Mouse (Mus musculus) limb, embryonic 14.5 days (tissue): ENCODE data around the gene Ppp1r3c. TPM values are rescaled to one million over a fixed set of nuclear protein-coding genes. Genes with fewer than 3 reads are reported as not detected.
"Not testable (repeated sequence)": the region's sequence is repeated elsewhere in the genome, so short reads cannot be mapped to it uniquely, and the experiment has no call there.

ENCODE experiments used
- ATAC-seq: fragments of 200-750 bp; cut with Nextera tagmentation; 2 replicates; pipeline ENCODE4 v1.8.0; 2017; ENCODE audit warnings: low read depth, moderate number of reproducible peaks, moderate TSS enrichment; ENCODE audit not compliant: low FRiP score
- DNase-seq: peaks from one replicate; pipeline ENCODE4 v3.0.0-alpha.2; 2015; ENCODE audit warnings: low spot score
- H3K27ac ChIP-seq: fragments of 300-500 bp; sonication (generic); replicated peaks from 2 replicates; pipeline ENCODE4 v1.5.1; 2014; ENCODE audit warnings: low read depth, mild to moderate bottlenecking, low read length, moderate library complexity, mixed read lengths
- H3K27me3 ChIP-seq: fragments of 300-500 bp; sonication (generic); 2 replicates; pipeline ENCODE4 v1.6.1; 2014; ENCODE audit warnings: low read length, mixed read lengths; ENCODE audit not compliant: control insufficient read depth, insufficient read depth
- H3K36me3 ChIP-seq: fragments of 300-500 bp; sonication (generic); 2 replicates; pipeline ENCODE4 v1.6.1; 2014; ENCODE audit warnings: mild to moderate bottlenecking, low read length, moderate library complexity, mixed read lengths; ENCODE audit not compliant: control insufficient read depth, insufficient read depth
- H3K4me1 ChIP-seq: fragments of 300-500 bp; sonication (generic); 2 replicates; pipeline ENCODE4 v1.6.1; 2014; ENCODE audit warnings: antibody characterized with exemption, low read length, mixed read lengths; ENCODE audit not compliant: control insufficient read depth, insufficient read depth
- H3K4me2 ChIP-seq: fragments of 300-500 bp; sonication (generic); replicated peaks from 2 replicates; pipeline ENCODE4 v1.6.1; 2014; ENCODE audit warnings: low read depth, mild to moderate bottlenecking, low read length, moderate library complexity; ENCODE audit not compliant: severe bottlenecking
- H3K4me3 ChIP-seq: fragments of 300-500 bp; sonication (generic); replicated peaks from 2 replicates; pipeline ENCODE4 v1.5.1; 2014; ENCODE audit warnings: low read length
- H3K9ac ChIP-seq: fragments of 300-500 bp; sonication (generic); 2 replicates; pipeline ENCODE4 v1.6.1; 2014; ENCODE audit warnings: mild to moderate bottlenecking, low read depth, low read length, moderate library complexity; ENCODE audit not compliant: severe bottlenecking
- H3K9me3 ChIP-seq: fragments of 300-500 bp; sonication (generic); 2 replicates; pipeline ENCODE4 v1.6.1; 2016; ENCODE audit warnings: low read length; ENCODE audit not compliant: control insufficient read depth
- POLR2A ChIP-seq: fragments of 200-500 bp; IDR thresholded peaks from 2 replicates; pipeline ENCODE4 v1.8.0; 2012; ENCODE audit warnings: inconsistent platforms, mild to moderate bottlenecking, moderate library complexity, borderline replicate concordance; ENCODE audit not compliant: insufficient read depth, insufficient read length; ENCODE audit errors: extremely low read depth
- WGBS: fragments of 180-500 bp; shearing (Covaris S2); extraction: QIAGEN DNeasy Blood & Tissue Kit; methylation state at CpG from one replicate; pipeline ENCODE4 v1.1.7; 2014; 5-methylcytosine and 5-hydroxymethylcytosine counted together
- polyA plus RNA-seq, 2 experiments: library from polyadenylated mRNA; depleted of rRNA in 1 of 2; stranded (reverse) in 1 of 2; unstranded in 1 of 2; fragments of >200 nt; fragmentation: Nextera tagmentation in 1 of 2; extraction: Ambion mirVana in 1 of 2; gene quantifications; 2 replicates each; pipeline versions ENCODE4 v1.2.1 to v1.2.3; 2012 to 2014

Gene Ppp1r3c
- polyA plus RNA-seq, 2 experiments = 12.6 to 19.0 TPM

DNA sequence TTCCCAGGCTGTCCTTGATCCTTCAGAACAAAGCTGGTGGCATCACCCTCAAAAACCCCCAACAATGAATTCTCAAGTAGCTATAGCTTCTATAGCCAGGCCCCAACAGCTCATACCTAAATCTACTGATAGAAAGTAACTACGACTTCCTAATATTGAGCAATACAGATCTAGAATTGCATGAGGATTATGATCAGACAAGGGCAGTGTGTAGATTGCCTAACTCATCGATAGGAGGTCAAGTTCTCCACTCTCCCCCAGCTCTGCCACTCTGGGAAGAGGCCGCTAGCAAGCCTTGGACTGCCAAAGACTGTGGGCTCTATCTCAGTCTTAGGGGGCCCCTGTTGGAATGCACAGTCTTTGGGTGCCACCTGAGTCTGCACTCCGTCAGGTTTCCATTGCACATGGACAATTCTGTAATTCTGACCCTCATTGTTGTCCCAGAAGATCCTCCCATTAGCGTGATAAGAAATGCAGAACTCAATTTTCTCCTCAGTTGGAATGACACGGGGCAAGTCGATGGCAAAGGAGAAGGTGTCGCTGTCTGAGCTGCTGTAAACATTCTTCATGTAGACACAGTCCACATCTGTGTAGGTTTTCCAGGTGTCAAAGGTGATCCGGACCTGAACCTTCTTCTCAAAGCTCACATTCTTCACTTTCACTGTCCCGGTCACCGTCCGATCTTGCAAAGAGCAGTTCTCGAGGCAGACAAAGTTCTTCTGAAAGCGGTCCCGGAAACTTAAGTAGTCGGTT is 3.1 kb downstream of the Ppp1r3c start:
- Histone ChIP-seq H3K36me3 (peaks cover 19% of the 10 kb centered on the region; the same call in 1 of the 2 replicates), H3K27me3 (no peaks in the 10 kb centered on the region), H3K9me3 (no peaks in the 10 kb centered on the region), H3K4me1 (no peaks in the 10 kb centered on the region), H3K27ac (no peak overlapping the region), H3K9ac (no peak overlapping the region), H3K4me2 (no peak overlapping the region), H3K4me3 (no peak overlapping the region)
- WGBS = 95% methylated on average over 16 of the region's 16 CpGs
- TF ChIP-seq POLR2A = no peak
- DNase-seq = no peak
- ATAC-seq = no peak

- ATAC-seq = peak; percentile 24; the same call in 1 of the 2 replicates
- H3K36me3 ChIP-seq = peaks cover 19% of the 10 kb centered on the region; the same call in 1 of the 2 replicates
- no peak for DNase-seq
- no peaks in the 10 kb centered on the region for H3K9me3 ChIP-seq
- WGBS = 79% methylated on average over 11 of the region's 11 CpGs
- TF ChIP-seq POLR2A = no peak
- no peaks in the 10 kb centered on the region for H3K4me1 ChIP-seq
- no peak overlapping the region for H3K4me3 ChIP-seq
- H3K9ac ChIP-seq = no peak overlapping the region
- no peak overlapping the region for H3K27ac ChIP-seq
- no peaks in the 10 kb centered on the region for H3K27me3 ChIP-seq
- no peak overlapping the region for H3K4me2 ChIP-seq
These were observed 5.1 kb downstream of the Ppp1r3c start for GRCm38 (mm10) chr19:36731310-36731709.

- not testable (repeated sequence) for H3K4me3 ChIP-seq, ATAC-seq, DNase-seq, H3K9me3 ChIP-seq, H3K27ac ChIP-seq, H3K27me3 ChIP-seq, H3K4me2 ChIP-seq, H3K9ac ChIP-seq, H3K4me1 ChIP-seq
- H3K36me3 ChIP-seq = peaks cover 19% of the 10 kb centered on the region; the same call in 1 of the 2 replicates
- WGBS = 79% methylated on average over 2 of the region's 2 CpGs
These were observed 6.0 kb downstream of the Ppp1r3c start for GRCm38 (mm10) chr19:36730414-36730813.

DNA sequence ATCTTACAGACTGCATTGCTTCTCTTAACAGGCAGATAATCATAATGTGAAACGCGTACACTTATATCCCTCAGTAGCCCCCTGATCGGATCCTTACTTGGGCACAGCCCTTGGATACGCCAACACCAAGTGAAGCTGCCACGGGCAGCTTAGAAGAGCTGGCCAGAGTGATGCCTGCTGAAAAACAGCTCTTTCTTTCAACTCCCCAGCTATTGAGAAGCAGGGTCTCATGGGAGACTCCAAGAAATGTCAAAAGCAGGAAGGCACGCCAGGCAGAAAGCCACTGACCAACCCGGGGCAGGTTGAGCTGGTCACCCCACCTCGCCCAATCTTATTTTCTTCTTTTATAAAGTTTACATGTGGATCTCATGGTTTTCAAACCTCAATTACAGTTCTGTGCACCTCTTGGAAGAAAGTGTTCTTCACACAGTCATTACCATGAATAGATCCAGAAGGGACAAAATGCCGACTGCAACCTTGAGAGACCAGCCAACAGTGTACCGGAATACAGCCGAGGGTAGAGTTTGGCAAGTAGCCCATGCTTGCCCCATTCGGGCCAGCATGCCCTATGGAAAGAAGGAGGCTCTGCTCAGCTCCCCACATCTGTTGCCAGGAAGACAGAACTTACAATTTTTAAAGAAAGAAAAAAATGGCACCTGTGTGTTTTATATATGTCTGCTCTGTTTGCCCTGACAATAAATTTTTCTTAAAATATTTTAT is 7.6 kb downstream of the Ppp1r3c start:
- ATAC-seq (no peak), DNase-seq (no peak)
- Histone ChIP-seq H3K4me1 (no peaks in the 10 kb centered on the region), H3K27me3 (no peaks in the 10 kb centered on the region), H3K9ac (no peak overlapping the region), H3K27ac (no peak overlapping the region), H3K4me3 (no peak overlapping the region), H3K36me3 (peaks cover 19% of the 10 kb centered on the region; the same call in 1 of the 2 replicates), H3K4me2 (no peak overlapping the region), H3K9me3 (no peaks in the 10 kb centered on the region)
- no peak for TF ChIP-seq POLR2A
- WGBS = 88% methylated on average over 12 of the region's 12 CpGs

DNA sequence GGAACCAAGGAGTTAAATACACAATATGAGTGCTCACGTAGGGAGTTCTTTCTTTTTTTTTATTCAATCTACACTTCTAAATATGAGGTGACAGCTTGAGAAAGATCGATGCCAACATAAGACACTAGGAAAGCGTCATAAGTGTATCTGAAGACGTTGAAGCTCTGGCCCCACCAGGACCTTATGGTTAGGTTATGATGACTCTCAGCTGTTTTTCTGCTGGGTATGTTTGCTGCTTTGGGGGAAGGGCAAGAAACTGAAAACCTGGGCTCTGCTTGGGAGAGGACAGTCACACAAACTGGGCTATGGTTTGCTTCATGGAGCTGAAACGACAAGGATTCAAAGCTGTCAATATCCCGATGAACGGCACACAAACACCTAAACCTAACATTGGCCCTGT is 11.5 kb downstream of the Ppp1r3c start:
- no peak overlapping the region for H3K9ac ChIP-seq
- 76% methylated on average over 7 of the region's 7 CpGs for WGBS
- DNase-seq (no peak), ATAC-seq (no peak)
- no peaks in the 10 kb centered on the region; the same call in 1 of the 2 replicates for H3K4me1 ChIP-seq
- no peaks in the 10 kb centered on the region for H3K36me3 ChIP-seq
- H3K4me2 ChIP-seq = no peak overlapping the region
- no peak overlapping the region for H3K27ac ChIP-seq
- no peaks in the 10 kb centered on the region for H3K9me3 ChIP-seq
- H3K27me3 ChIP-seq = no peaks in the 10 kb centered on the region
- no peak overlapping the region for H3K4me3 ChIP-seq
- no peak for TF ChIP-seq POLR2A
